Mouse (Mus musculus): Measurements from ENCODE around the gene Kctd18. TPM values are rescaled to one million over a fixed set of nuclear protein-coding genes. Genes with fewer than 3 reads are reported as not detected.

Gene Kctd18
- total RNA-seq, 2 experiments from 2014 or later = 16.4 to 22.2 TPM

Other genes with a start within 250 kb of the Kctd18 start
- gene Spats2l, start 244.8 kb downstream of the Kctd18 start, total RNA-seq (2021) = 10 to 100 TPM; 24.0 to 25.6 TPM
- under 1 TPM; 0.50 to 0.58 TPM for gene Sgo2a, start 23.0 kb downstream of the Kctd18 start, total RNA-seq (2021)
- gene Aox1, start 11.0 kb upstream of the Kctd18 start, total RNA-seq (2021) = 1 to 10 TPM; 3.0 to 4.2 TPM
- 1 to 10 TPM; 1.7 to 2.8 TPM for gene Aox3, start 94.2 kb upstream of the Kctd18 start, total RNA-seq (2021)
- gene Aox4, start 191.4 kb upstream of the Kctd18 start, total RNA-seq (2021) = 1 to 10 TPM; 1.8 to 2.2 TPM